Mouse (Mus musculus): ENCODE measurements around the gene Odf3l2. TPM values are rescaled to one million over a fixed set of nuclear protein-coding genes. Genes with fewer than 3 reads are reported as not detected.
A peak's percentile ranks its signal among the peaks of the same experiment; 100 is the strongest.

The Odf3l2 gene
- total RNA-seq, 1 experiment from 2014 or later: not detected

DNA sequence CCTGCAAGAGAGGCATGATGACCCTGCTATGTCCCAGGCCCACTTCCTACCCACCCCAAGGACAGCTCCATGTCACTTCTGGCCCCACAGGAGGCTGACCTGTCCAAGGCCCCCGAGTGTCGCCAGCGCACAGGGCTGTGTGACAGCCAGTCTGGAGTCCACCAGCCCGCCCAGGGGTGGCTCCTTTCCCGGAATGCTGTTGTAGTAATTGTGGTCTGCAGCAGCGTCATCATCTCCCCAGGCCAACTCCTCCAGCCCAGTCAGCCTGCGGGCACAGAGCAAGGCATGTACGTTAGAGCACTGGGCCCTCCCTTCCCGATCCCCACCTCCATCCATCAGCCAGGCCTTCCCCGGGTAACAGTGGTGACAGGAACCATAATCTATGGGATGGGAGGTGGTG is 19.4 kb downstream of the Odf3l2 start:
- peak; percentile 64 for DNase-seq

GRCm38 (mm10) chr10:79625398-79625797 is 20.1 kb downstream of the Odf3l2 start:
- no peak for DNase-seq

GRCm38 (mm10) chr10:79623950-79624349 is 21.6 kb downstream of the Odf3l2 start:
- no peak for DNase-seq

- DNase-seq: no peak
Measured at GRCm38 (mm10) chr10:79616376-79616775, 29.2 kb downstream of the Odf3l2 start.

DNA sequence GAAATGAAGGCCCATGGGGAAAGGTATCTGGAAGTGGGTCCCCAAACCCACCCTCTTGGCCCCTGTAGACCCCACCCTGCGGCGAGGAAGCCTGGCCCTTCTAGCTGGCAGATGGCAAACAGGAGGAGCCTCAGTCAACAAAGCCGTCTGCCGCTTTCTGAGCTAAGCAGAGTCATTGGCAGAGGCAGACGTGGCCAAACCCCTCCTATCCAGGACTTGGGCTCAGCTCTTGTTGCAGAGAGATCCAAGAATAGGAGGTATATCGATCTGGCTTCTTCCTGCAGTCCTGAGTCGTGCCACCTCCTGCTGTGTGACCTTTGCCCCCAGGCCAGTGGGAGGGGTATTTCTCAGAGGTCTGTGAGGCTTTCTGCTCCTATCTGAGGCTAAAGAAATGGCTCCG is 29.7 kb downstream of the Odf3l2 start:
- DNase-seq: no peak

GRCm38 (mm10) chr10:79614305-79614643 is 31.3 kb downstream of the Odf3l2 start:
- DNase-seq: no peak

GRCm38 (mm10) chr10:79613578-79614304 is 31.8 kb downstream of the Odf3l2 start, which contains the start of gene C2cd4c:
TSS of gene C2cd4c (minus strand) at chr10:79614025.
- peak; percentile 67 for DNase-seq

- peak; percentile 55 for DNase-seq
Measured at GRCm38 (mm10) chr10:79612192-79613135, 33.1 kb downstream of the Odf3l2 start.

DNA sequence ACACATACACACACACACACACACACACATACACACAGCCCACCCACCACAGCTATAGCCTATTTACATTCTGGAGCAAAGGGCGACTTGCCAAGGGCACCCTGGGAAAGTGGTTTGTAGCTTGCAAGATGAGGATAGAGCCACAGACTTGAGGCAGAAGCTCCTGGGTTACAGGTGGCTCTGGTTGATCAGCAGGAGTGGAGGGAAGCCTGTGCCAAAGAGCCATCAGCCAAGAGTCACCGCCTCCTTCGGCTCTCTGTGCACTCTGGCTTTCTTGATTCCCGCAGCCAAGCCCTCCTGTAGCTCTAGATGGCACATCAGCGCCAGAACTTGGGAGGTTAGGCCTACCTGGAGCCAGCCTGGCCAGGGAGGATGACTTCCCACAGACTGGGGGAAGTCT is 34.2 kb downstream of the Odf3l2 start:
- DNase-seq: no peak

DNA sequence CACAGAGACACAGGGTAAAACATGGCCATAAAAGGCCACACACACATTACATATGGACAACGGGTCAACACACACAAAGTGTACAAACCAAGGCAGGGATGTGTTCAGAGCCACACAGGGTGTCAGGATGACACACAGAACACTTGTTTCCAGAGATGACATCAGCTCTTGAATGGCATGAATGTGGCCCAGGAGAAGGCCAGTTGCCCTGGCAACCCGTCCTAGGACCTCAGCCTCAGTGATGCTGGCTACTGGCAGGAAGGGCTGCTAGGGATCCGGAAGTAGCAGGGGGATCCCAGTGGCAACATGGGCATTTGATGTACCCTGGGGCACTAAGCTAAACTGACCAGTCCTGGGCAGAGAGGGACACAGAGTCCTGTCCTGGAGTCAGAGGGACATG is 36.3 kb downstream of the Odf3l2 start:
- no peak for DNase-seq

DNA sequence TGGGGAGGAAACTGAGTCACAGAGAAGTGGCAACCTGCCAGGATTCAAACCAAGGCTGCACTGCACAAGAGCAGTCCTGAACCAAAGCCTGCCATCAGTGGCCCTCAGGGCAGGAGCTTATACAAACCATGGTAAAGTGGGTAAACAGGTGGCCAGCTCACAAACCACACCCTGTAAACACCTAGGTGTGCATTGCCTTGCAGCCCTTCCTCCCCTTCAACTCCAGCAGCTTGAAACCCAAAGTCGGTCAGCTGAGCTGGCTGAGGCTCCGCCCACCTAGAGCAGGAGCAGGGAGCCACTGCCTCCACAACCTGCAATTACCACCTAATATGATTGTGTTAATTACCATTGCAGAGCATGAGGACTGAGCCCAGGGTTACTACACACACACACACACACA is 37.6 kb downstream of the Odf3l2 start:
- no peak for DNase-seq

GRCm38 (mm10) chr10:79606537-79606936 is 39.0 kb downstream of the Odf3l2 start:
- DNase-seq: no peak

DNA sequence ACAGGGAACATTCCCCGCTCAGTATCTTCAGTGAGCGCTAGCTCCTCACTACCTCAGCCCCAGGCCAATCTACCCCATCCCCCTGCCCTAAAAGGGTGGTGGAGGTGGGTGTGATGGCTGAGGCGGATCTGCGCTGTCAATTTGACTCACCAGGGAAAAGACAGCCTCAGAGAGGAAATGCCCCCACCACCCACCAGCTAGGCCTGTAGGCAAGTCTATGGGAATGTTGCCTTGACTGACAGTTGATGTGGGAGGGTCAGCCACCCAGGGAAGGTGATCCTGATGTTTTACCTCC is 47.7 kb downstream of the Odf3l2 start:
- DNase-seq: no peak

DNA sequence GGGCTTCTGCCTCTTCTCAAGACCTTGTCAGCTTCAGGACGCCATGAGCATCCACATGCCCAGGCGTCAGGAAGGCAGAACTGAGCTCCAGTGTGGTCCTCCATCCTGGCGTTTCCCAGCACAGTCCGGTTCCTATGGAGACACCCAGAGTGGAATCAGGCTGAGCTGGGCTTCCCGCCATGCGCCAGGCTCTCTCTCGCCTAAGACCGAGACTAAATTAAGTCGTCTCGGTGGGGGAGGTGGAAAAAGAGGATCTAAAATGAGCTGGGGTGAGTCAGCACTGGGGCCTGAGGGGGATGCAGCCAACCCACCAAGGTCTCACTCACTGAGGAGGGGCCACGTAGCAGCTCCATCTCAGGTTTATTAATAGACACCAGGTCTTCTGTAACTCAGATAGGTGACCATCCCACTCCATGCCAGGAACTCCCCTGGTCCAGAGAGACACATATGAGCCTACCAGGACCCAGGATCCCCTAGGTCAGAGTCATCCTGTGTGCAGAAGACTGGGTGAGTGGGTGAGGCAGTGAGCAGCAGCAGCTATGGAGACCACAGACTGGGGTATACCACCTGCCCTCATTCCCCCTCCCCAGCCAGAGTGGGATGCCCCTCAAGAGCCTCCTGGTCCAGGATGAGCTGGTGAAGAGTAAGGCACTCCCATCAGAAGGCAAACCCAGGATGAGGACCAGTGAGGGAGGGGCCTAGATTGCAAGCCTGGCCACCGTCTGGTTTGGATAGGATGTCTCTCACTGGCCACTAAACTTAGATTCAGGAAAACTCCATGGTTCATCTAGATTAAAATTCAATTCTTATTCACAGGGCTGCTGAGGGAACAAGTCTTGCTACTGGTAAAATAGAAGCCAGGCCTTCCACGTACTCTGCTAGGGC is 48.2 kb downstream of the Odf3l2 start:
- DNase-seq: no peak

DNA sequence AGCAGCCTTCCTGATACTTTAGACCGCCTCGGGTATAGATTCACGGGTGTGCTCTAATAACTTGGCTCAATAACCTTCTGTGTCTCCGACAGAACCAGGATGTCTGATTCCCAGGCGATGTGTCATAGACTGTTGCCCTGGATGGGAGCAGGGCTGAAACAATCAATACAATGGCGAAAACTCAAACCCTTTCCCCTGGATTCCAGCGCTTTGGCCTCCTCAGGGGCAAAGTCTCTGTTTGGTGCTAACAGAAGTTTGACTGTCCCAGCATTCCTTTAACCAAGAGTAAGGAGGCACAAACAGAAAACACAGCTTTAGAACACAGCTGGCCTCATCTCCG is 50.0 kb downstream of the Odf3l2 start:
- DNase-seq: no peak

DNA sequence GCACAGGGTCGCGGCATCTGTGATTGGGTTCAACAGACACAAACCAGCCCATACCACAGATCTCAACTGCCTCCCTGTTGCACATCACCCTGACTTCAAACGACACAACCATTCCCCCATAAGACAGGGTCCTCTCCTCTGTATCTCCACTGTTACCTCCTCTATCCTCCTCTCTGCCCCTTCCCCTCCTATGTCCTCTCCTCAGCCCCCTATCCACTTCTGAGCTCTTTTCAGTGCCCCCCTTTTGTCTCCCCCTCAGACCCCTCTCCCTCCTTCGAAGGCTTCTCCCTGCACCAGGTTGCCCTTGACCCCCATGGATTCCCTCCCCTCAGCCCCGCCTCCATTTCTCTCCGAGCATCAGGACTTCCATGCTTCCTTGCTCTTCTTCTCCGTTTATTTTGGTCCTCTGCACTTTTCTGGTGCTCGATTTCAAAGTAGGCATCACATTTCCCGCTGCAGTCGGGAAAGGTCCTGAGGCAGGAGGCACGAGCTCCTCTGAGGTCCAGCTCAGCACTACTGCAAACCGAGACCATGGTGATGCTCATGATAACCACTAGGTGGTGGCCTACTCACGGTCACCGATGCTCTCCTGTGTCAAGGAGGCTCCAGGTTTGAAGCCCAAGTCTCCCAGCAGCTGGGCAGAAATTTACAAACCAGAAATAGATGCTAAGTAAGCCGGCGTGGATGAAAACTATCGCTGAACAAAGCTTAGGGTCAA is 50.5 kb downstream of the Odf3l2 start:
- DNase-seq: peak; percentile 72

- DNase-seq: no peak
Measured at GRCm38 (mm10) chr10:79594111-79594510, 51.4 kb downstream of the Odf3l2 start.

DNA sequence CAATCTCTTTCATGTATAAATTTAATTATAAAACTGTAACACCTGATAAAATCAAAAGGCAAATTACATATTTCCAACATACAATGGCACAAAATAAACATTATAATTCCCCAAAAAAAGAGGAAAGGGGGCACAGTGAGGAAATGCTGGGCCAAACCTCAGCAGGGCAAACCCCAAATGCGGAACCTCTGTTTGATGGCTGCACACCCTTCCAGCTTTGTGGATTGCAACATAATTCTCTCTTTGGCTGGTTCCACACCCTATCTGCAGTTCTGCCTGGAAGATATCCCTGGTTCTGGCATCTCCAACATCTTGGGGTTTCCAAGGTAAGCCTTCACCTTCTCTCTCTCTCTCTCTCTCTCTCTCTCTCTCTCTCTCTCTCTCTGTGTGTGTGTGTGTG is 54.8 kb downstream of the Odf3l2 start:
- DNase-seq: no peak

Measured in adrenal gland, postnatal 14 days (tissue).